Mouse (Mus musculus) liver, postnatal 0 days (tissue): ENCODE measurements around the gene Cxcl2.

ENCODE experiments used
- CTCF ChIP-seq: sonication (generic); IDR thresholded peaks from 2 replicates; pipeline ENCODE4 v1.5.1; 2016; ENCODE audit warnings: antibody characterized with exemption, low read depth
- EP300 ChIP-seq: IDR thresholded peaks from 2 replicates; pipeline ENCODE4 v1.6.1; 2016; ENCODE audit warnings: antibody characterized with exemption, low read depth, mild to moderate bottlenecking

- no peak for TF ChIP-seq CTCF
- TF ChIP-seq EP300: no peak
Observed at GRCm38 (mm10) chr5:90876471-90877172, 27.0 kb upstream of the Cxcl2 start.
